Mouse (Mus musculus) MN1 (cell line): ENCODE results near the gene Adarb2.

Experiments
- DNase-seq: peaks from one replicate; pipeline ENCODE4 v3.0.0-alpha.2; 2016; ENCODE audit warnings: low spot score

The Adarb2 gene

DNA sequence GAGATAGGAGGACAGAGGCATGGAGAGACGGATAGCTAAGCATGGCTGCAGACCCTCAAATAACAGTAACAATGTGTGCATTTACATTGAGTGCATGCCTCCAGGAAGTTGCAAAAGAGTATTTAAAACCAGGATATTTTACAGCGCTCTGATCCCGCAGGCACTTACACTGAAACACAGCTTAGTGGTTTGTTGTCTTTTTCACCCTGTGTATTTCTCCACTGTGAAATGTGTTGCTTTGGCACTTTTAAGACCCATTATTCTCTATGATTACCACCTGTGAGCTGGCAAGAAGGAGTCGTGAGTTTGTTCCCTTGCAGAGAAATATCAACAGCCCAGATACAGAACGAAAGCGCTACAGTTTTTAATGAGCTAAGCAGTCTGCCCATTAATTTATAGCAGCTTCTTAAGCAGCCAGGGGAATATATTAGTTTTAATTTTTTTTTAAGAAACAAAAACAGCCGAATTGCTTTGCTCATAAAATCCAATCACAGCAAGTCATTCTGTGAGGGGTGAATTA lies 167.3 kb downstream of the Adarb2 start:
- no peak for DNase-seq

DNA sequence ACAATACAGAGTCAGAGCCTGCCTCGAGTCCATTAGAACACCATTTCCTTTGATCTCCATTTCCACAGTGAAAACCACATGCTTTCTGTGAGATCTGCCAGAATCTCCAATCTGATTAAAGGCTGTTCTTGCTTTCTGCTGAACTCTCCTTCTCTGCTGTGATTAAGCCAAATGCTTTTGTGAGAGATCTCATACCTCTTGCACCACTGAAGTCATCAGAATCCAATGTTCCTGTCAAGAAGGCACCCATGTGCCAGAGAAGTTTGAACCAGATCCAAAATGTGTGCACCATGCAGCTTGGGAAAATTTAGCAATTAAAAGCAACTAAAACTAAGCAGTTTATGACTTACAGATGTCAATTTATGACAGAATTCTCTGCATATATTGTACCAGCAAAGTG lies 185.9 kb downstream of the Adarb2 start:
- DNase-seq: no peak

DNA sequence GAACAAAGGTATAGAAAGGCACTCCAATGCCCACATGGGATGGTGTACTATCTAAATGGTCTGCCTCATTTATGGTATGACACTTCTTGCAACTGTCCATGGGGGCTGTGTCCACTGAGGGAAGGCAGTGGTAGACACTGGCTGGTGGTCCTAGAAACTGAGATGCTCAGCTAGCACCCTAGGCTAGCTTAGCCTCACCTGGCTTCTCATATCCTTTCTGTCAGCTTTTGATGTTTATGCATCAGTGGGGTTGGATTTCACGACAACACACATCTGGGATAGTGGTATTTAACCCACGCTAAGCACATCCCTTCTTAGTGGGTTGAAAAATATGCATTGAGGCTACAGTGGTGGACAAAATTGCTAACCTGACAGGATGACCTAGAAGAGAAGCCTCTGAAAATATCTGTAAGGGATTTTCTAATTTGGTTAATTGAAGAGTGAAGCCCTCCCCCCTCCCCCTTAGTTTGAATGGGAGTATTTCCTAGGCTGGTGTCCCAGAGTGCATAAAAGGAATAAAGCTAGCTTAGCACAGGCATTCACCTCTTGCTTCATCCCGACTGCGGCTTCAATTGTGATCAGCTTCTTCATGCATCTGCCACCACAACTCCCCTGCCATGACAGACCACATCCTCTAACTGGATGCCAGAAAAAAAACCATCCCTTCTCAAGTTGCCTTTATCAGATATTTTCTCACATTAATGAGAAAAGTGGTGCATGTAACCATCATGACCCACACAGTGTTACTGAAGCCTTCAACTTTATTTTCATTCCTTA lies 197.8 kb downstream of the Adarb2 start:
- DNase-seq: no peak

DNA sequence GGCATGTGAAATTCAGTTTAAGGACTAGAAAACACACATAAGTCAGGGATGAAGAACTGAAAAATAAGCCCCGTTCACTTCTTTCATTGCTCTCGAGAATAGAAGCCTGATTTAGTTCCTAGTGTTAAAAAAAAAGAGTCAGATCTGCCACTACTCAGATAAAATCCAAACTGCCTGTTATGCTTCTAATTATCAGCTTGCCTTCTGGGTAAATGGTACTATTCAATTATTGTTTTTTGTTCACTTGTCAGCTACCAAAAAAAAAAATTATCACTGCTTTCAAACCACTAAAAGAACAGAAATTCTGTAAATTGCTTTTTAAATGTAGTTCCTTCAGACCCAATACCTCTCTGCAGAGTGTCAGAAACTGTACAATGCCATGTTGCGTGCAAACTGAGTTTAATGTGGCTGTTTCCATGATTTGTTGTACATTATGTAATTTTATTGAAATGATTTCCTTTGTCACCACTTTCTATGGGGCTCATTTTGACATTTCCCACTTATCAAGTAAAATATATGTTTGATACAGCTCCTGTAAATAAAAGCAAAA lies 199.7 kb downstream of the Adarb2 start:
- DNase-seq: no peak

DNA sequence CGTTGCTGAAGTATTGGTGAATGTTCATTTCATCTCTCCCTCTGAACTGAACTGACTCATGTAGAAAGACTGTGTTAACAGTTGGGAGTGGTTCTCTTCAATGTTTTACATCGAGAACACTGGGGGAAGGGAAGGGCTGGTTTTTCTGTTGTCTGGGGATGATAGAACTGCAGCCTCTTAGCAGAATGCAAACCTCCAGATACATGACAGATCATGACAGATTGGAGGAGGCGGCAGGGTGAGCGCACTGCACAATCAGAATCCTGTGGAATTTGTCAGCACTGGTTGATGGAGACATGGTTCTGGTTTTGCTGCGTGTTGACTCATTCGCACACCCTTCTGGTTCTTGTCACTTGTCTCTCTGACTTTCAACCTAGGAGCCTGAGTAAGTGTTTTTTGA lies 203.4 kb downstream of the Adarb2 start:
- DNase-seq: no peak

DNA sequence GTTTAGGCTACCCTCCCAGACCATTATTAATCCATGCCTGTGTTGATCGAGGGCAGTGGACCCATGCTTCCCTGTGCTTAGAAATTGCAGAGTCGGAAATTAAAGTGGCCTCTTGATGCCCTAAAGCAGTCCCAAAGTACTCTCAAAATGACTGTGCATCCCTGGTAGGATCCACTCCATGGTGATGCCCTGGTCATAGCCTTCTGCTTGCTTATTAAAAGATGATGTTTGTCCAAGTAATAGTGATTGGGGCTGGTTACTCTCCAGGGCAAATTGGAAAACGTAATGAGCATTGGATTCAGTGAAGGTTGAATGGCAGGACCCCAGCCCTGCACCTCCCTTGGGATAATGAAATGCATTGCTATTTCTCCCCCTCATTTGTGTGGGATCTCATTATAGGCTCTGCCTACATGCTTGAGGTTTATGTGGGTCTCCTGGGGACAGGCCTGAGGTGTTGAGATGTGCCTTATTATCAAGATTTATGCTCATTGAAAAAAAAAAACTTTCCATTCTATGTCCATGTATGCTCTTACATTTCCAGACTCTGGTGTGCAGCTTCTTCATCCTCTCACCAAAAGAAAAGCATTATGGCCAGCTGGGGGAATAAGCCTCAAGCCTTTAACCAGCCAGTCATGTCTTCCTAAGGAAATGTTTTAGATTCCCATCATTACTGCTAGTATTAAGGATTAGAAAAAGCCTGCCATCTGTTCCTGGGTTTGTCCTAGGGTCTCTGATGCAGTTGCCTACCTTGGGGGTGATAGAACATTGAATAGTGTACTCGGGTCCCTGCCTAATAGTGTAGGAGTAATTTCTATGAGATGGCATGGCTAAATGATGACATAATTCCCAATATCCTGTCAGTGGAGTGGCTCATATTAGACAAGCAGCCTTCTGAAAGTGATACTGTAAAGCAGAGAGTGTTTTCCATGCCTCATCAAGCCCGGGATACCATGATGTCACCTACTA lies 208.0 kb downstream of the Adarb2 start:
- DNase-seq: no peak

DNA sequence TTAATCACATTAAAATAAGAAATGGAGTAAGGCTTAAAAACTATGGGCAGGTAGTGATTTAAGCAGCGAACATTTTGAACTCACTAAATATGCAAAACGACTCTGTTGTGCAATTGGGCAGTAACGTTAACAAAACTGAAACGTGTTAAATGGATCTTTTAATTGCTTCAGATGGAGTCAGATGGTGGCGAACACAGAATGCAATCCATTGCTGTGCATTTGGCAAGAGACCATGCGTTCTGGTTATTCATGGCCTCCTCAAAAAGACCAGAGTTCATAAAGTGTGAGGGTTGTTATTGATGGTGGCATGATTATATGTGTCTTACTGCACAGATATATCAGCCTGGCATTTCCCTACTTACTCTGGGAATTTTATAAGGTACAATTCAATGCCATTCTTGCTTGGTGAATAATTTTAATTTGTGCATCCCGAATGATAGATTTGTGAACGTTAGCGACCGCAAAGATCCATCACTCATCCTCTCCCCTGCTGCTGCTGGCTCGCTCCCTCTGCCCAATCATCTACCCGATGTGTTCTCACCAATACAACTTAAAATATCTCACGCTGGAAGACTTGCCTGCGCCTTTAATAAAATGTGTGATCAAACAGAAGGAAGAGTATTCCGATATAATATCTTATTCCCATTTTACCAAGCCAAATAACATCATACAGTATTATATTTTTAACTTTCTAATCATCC lies 221.5 kb downstream of the Adarb2 start:
- DNase-seq: no peak

DNA sequence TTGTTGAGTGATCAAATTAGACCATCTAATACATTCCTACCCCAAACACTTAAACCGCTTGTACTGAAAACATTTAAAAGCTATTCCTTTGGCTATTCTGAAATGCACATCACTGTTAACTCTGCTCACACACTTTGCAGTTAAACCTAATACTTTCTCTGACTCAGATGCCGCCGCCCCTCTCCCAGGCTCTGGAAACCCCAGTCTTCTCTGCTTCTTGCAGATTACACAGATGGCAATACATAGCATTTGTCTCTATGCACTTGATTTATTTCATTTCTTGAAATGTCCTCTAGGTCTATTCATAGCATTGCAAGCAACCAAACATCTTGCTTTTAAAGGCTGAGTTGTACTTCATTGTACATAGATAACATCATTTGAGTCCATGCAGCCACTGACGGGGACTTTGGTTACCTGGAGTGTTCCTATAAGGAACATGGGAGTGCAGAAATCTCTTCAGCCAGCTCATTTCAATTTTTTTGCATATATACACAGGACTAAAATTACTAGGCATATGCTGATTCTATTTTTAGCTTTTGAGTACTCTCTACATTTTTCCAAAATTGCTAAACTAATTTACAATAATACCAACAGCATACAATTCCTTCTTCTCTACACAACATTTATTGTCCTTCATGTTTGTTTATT lies 236.6 kb downstream of the Adarb2 start:
- no peak for DNase-seq

DNA sequence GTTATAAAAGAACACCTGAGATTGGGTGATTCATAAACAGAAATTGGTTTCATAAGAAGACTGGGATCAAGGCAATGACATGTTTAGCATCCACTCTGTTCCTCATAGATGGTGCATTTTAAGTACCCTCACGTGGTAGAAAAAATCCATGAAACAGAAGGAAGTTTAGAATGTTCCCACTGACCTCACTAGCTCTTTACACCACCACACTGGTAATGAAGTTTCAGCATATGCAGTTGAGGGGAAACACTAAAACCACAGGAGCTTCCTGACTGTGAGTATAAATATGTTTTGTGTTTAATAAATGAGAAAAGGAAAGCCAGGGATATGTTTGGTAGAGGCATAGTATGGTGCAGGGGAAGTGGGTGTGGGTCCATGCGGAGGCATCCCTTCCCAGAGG lies 242.7 kb downstream of the Adarb2 start:
- DNase-seq: no peak

DNA sequence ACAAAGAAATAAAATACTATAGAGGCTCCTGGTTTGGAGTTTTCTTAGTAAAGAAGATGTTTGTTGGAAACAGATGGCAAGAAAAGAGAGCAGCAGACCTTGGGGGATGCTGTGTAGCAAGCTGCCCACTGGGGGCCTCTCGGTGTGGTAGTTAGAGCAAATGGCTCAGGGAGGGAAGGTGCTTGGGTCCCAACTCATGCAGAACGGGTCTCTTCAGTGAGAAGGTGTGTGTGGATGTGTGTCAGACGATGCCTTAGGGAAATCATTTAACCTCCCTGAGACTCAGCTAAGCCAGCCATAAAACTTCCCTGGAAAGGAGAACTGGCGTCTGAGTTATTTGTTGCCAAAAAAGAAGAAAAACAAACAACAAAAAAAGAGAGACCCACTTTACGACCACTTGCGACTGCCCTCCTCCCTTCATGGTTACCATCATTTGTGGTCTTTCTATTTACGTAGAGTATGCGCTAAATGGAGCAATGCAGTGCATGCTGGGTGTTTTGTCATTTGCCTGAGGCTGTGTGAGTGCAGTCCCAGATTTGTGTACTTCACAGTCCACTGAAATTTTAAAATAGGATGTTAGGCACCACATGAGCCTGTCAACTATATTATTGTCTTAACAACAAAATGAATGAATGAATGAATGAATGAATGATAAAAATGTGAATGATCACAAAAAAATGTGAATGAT lies 245.7 kb downstream of the Adarb2 start:
- DNase-seq: no peak

DNA sequence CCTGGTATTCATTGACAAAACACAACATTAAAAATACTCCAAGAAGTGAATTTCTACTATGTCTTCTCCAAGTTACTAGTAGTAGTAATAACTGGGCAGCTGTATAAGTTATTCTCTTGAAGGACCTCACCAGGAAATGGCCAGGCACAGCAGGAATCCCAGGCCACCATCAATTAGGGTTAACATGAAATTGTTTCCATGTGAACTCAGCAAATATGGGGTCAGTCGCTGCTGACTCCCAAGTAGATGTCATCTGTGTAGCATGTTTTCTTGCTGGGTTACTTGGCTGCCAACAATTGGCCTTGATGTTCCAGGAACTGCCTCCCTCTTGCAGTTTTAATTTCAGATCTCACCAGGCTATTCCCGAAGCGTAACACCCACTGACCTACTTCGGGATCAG lies 248.9 kb downstream of the Adarb2 start:
- no peak for DNase-seq

DNA sequence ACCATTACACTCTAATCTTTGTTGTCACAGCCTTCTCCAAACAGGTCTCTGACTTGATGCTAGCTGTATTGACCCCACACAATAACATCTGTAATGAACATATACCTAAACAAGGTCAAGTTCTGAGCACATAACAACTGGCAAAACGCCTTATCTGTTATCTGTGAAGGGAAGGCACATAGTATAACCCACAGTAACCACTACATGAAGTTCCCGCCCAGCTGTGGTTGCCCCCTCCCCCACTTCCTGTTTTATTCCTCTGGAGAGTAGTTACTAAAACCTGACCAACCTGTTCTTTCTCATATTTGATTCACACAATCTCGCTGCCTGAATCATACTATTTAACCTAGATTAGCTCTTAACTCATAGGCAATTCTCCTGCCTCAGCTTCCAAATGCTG lies 254.2 kb downstream of the Adarb2 start:
- DNase-seq: no peak

DNA sequence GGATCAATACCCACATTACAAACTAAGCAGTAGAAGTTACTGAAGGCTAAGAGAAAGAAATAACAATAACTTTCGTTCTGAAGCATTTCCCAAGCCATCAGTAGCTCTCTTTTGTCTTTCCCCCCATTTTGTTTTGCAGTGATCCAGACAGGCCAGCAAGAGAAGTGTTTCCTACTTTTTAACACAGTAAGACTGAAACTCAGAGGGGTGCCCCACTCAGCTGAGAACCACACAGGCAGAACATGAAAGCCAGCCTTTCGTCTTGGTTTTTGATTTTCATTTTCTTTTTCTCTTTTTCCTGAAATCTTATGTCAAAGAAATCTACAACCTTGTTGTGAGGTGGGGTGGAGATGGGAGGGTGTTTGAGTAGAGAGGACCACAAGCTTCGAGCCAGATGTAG lies 255.2 kb downstream of the Adarb2 start:
- DNase-seq: no peak

DNA sequence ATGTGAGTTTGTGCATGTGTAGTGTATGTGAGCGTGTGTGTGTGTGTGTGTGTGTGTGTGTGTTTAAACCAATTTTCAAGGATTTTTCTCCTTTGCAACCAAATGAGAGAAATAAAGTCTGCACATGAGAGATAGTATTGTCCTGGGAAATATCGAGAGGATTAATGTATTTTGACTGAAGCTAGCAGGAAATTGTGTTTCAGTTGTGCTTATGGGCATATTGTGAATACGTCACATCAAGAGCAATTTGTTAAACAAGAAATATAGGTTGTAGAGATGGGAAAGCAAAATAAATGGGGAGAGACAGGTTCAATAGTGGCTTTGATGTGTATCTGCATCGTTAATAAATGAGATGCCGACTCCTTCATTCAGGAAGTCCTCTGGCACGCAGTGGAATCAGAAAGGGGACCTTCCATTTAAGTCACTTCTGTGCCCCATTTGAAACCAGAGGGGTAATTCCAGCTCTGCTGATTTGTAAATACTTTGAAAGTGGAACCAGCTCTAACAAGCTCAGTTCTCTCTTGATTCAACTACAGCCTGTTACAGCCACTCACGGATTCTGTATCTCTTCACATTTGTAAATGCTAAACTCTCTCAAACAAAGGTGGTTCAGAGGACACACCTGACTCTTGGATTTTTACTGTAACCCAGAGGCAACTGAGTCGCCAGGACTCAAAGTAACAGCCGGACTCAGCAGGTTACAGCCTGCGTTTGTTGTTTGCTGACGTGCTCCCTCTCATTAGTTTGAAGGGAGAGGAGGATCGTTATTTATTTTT lies 265.1 kb downstream of the Adarb2 start:
- DNase-seq: no peak

DNA sequence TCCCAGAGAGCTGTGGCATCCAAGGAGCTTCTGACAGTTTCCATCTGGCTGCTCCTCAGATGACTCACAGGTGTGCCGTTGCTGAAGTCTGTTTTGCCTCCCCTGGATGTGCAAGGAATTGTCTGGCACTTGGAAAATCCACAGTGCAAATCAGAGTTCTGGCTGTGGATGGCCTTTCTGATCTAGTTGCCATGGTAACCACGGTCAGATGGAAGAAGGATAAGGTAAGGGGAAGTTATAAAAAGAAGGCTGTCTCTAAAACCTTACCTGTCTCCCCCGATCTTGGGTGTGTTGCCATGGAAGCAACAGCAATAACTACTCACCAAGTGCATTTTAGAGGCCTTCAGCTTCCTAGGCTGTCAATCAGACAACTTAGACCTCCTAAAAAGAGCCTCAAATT lies 273.6 kb downstream of the Adarb2 start:
- no peak for DNase-seq

DNA sequence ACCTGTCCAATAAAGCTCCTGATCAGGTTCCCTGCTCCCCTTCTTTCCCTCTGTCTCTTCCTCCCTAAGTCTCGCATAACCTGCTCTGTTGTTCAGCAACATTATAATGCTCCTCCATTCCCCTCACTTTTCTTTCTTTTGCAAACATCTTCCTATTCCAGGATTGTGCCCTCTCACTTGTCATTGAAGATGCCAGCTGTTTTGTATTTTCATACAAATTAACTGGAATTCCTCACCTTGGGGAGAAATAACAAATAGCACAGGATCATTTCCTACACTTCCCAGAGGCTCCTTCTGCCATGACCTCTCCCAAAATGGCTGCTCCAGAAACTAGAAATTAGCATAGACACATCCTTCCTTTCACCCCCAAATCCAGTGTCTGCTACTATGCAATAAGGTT lies 276.1 kb downstream of the Adarb2 start:
- DNase-seq: no peak

DNA sequence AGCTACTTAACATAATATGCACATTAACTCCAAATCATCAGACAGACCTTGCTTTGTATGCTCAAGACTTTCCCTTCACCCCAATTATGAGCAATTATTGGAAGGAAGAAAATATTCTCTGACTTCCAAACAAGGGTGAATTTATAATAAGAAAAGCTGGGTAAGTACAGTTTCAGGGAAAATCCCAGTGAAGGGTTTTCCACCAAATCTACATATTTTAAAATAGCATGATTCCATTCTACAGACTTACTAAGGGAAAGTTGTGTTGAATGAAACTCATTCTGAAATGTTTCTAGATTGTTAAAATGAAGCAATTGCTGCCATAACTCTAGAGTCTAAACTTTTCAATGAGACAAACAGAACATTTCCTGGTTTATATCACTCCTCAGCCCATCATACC lies 277.3 kb downstream of the Adarb2 start:
- no peak for DNase-seq

DNA sequence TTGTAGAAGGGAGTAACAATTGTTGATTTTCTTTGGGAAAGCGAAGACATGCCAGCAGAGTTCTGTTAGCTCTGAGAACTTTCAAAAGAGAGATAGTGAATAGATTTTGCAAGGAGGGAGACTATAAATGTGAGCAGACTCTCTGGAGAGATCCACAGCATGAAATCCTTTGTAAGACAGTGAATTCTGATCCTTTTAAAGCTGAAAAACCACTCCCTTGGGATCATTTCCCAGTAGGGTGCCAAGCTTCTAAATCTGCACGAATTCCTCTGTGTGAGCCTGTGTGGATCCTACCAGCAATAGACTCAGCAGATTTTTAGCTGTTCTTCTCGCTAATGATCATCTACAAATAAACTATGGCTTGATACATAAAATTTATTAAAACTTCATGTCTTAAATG lies 278.7 kb downstream of the Adarb2 start:
- no peak for DNase-seq

DNA sequence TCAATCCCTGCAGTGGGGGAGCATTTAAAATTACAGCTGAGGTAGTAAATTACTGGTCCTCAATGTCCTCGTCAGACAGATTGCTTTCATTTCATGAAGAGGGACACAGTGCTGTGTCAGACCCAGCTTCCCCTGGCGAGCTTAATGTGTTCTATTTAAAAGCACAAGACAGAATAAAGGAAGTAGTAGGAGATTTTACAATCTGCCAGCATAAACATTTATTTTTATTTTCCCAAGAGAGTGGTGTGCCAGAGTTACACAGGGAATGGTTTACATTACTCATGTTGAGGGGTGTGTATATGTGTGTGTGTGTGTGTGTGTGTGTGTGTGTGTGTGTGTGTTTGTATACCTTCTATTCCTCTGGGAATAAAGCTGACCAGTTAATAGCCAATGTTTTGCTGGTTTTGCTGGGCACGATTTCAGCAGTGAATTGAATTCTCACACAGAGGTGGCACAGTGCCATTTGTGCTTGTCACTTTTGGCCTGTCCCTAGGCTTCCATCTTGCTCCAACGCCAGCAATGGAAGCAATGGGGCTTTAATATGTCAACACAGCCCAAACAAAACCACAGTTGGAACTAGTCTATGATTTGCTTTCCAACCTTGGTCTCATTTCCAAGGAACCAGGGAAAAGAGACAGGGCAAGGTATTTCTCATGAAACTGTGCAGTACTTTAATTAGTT lies 282.1 kb downstream of the Adarb2 start:
- no peak for DNase-seq
